Mouse (Mus musculus): ENCODE results near the gene Ccnj.
A peak's percentile ranks its signal among the peaks of the same experiment; 100 is the strongest.

Ccnj gene

GRCm38 (mm10) chr19:40830703-40831415 lies at the start of gene Ccnj:
TSS of gene Ccnj (plus strand) at chr19:40831279.
- peak; percentile 92 to 96 for DNase-seq (ENCODE audit: low spot score in 2 of 2)

GRCm38 (mm10) chr19:40788004-40788714 lies 42.9 kb upstream of the Ccnj start:
- no peak for DNase-seq (ENCODE audit: low spot score in 2 of 2)

- DNase-seq (ENCODE audit: low spot score in 2 of 2): no peak
These were observed 42.4 kb upstream of the Ccnj start for GRCm38 (mm10) chr19:40788715-40789084.

- no peak for DNase-seq (ENCODE audit: low spot score in 2 of 2)
These were observed 25.8 kb upstream of the Ccnj start for GRCm38 (mm10) chr19:40805176-40805737.

- DNase-seq (ENCODE audit: low spot score in 2 of 2): no peak
These were observed 21.2 kb upstream of the Ccnj start for GRCm38 (mm10) chr19:40809858-40810257.

- no peak for DNase-seq (ENCODE audit: low spot score in 2 of 2)
These were observed 19.2 kb upstream of the Ccnj start for GRCm38 (mm10) chr19:40811840-40812239.

GRCm38 (mm10) chr19:40812778-40813177 lies 18.3 kb upstream of the Ccnj start:
- DNase-seq (ENCODE audit: low spot score in 2 of 2): no peak

- DNase-seq (ENCODE audit: low spot score in 2 of 2): no peak
These were observed 17.7 kb upstream of the Ccnj start for GRCm38 (mm10) chr19:40813385-40813784.

GRCm38 (mm10) chr19:40815645-40816183 lies 15.4 kb upstream of the Ccnj start:
- no peak for DNase-seq (ENCODE audit: low spot score in 2 of 2)

- no peak for DNase-seq (ENCODE audit: low spot score in 2 of 2)
These were observed 13.1 kb upstream of the Ccnj start for GRCm38 (mm10) chr19:40817901-40818532.

GRCm38 (mm10) chr19:40818764-40819163 lies 12.3 kb upstream of the Ccnj start:
- no peak for DNase-seq (ENCODE audit: low spot score in 2 of 2)

- no peak for DNase-seq (ENCODE audit: low spot score in 2 of 2)
These were observed 9.7 kb upstream of the Ccnj start for GRCm38 (mm10) chr19:40821306-40821825.

GRCm38 (mm10) chr19:40825636-40826035 lies 5.4 kb upstream of the Ccnj start:
- no peak for DNase-seq (ENCODE audit: low spot score in 2 of 2)

GRCm38 (mm10) chr19:40826735-40827134 lies 4.3 kb upstream of the Ccnj start:
- DNase-seq (ENCODE audit: low spot score in 2 of 2): no peak

- DNase-seq (ENCODE audit: low spot score in 2 of 2): no peak
These were observed 881 bp upstream of the Ccnj start for GRCm38 (mm10) chr19:40830198-40830597.

GRCm38 (mm10) chr19:40831416-40832201 lies 530 bp downstream of the Ccnj start:
- peak; percentile 25 to 53 for DNase-seq (ENCODE audit: low spot score in 2 of 2)

- no peak for DNase-seq (ENCODE audit: low spot score in 2 of 2)
These were observed 1.3 kb downstream of the Ccnj start for GRCm38 (mm10) chr19:40832361-40832760.

GRCm38 (mm10) chr19:40834436-40834835 lies 3.4 kb downstream of the Ccnj start:
- no peak for DNase-seq (ENCODE audit: low spot score in 2 of 2)

- DNase-seq (ENCODE audit: low spot score in 2 of 2): no peak
These were observed 7.1 kb downstream of the Ccnj start for GRCm38 (mm10) chr19:40838205-40838604.

- no peak for DNase-seq (ENCODE audit: low spot score in 2 of 2)
These were observed 9.2 kb downstream of the Ccnj start for GRCm38 (mm10) chr19:40840303-40840702.

GRCm38 (mm10) chr19:40841083-40841482 lies 10.0 kb downstream of the Ccnj start:
- DNase-seq (ENCODE audit: low spot score in 2 of 2): no peak

Data from cerebellum, postnatal 4 days (tissue).